Mouse (Mus musculus) layer of hippocampus, adult 9-10 months (tissue): ENCODE data around the gene Bmpr1b.
"Not testable (repeated sequence)": the region's sequence is repeated elsewhere in the genome, so short reads cannot be mapped to it uniquely, and the experiment has no call there.

Experiments
- DNase-seq: peaks from one replicate; pipeline ENCODE4 v3.0.0; 2022; ENCODE audit warnings: low spot score

The Bmpr1b gene

GRCm38 (mm10) chr3:142168863-142169521, at the start of gene Bmpr1b:
Bmpr1b (minus strand) TSS chr3:142169425.
- DNase-seq = no peak

- no peak for DNase-seq
Measured at GRCm38 (mm10) chr3:142212821-142213220, 43.6 kb upstream of the Bmpr1b start.

- DNase-seq = no peak
Measured at GRCm38 (mm10) chr3:142212186-142212585, 43.0 kb upstream of the Bmpr1b start.

- no peak for DNase-seq
Measured at GRCm38 (mm10) chr3:142209981-142210380, 40.8 kb upstream of the Bmpr1b start.

GRCm38 (mm10) chr3:142209057-142209456, 39.8 kb upstream of the Bmpr1b start:
- no peak for DNase-seq

- no peak for DNase-seq
Measured at GRCm38 (mm10) chr3:142207488-142207887, 38.3 kb upstream of the Bmpr1b start.

- no peak for DNase-seq
Measured at GRCm38 (mm10) chr3:142206316-142206715, 37.1 kb upstream of the Bmpr1b start.

- no peak for DNase-seq
Measured at GRCm38 (mm10) chr3:142196142-142196541, 26.9 kb upstream of the Bmpr1b start.

- not testable (repeated sequence) for DNase-seq
Measured at GRCm38 (mm10) chr3:142191627-142192026, 22.4 kb upstream of the Bmpr1b start.

- no peak for DNase-seq
Measured at GRCm38 (mm10) chr3:142186551-142186950, 17.3 kb upstream of the Bmpr1b start.

GRCm38 (mm10) chr3:142173996-142174395, 4.8 kb upstream of the Bmpr1b start:
- no peak for DNase-seq

- DNase-seq = no peak
Measured at GRCm38 (mm10) chr3:142168251-142168862, 868 bp downstream of the Bmpr1b start.

GRCm38 (mm10) chr3:142164981-142165380, 4.2 kb downstream of the Bmpr1b start:
- DNase-seq = no peak

- no peak for DNase-seq
Measured at GRCm38 (mm10) chr3:142163896-142164295, 5.3 kb downstream of the Bmpr1b start.

- no peak for DNase-seq
Measured at GRCm38 (mm10) chr3:142161405-142161804, 7.8 kb downstream of the Bmpr1b start.

GRCm38 (mm10) chr3:142151980-142152379, 17.2 kb downstream of the Bmpr1b start:
- DNase-seq = no peak

GRCm38 (mm10) chr3:142138796-142139195, 30.4 kb downstream of the Bmpr1b start:
- no peak for DNase-seq

GRCm38 (mm10) chr3:142126379-142126778, 42.8 kb downstream of the Bmpr1b start:
- no peak for DNase-seq

- no peak for DNase-seq
Measured at GRCm38 (mm10) chr3:142125556-142125955, 43.7 kb downstream of the Bmpr1b start.

- no peak for DNase-seq
Measured at GRCm38 (mm10) chr3:142124255-142124654, 45.0 kb downstream of the Bmpr1b start.

GRCm38 (mm10) chr3:142122376-142122775, 46.8 kb downstream of the Bmpr1b start:
- DNase-seq = no peak

GRCm38 (mm10) chr3:142120795-142121194, 48.4 kb downstream of the Bmpr1b start:
- no peak for DNase-seq

GRCm38 (mm10) chr3:142114762-142115316, 54.4 kb downstream of the Bmpr1b start:
- no peak for DNase-seq

GRCm38 (mm10) chr3:142114190-142114589, 55.0 kb downstream of the Bmpr1b start:
- DNase-seq = no peak
